Comparison of ENCODE assay signal across 8 mouse cellular contexts in the genomic region with DNA sequence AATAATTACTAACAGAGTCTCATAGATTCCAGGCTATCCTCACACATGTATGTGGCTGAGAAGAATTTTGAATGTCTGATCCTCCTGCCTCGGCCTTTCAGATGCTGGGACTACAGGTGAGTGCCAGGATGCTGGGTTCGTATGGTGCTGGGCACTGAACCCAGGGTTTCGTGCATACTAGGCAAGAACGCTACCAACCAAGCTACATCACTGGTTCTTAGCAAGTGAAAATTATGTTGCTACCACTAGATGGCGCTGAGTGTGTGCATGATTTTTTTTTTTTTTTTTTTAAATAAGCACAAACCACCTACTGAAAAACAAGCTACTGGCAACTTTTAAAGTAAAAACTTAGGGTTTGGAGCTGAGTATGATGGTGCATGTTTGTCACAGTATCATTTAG. TPM values are rescaled to one million over a fixed set of nuclear protein-coding genes. Genes with fewer than 3 reads are reported as not detected.
DNase-seq lines count a peak whose midpoint lies in the region; ATAC-seq and TF ChIP-seq lines count a peak whose summit lies in the region.

No protein-coding gene starts in this region.

- H3K36me3 ChIP-seq in hindbrain, postnatal 0 days (ENCODE audit: insufficient read depth, low read length) = no peaks in the 10 kb centered on the region
- H3K36me3 ChIP-seq in lung, embryonic 15.5 days = no peaks in the 10 kb centered on the region

- no peak overlapping the region for H3K9ac ChIP-seq in hindbrain, postnatal 0 days (replicated peaks; ENCODE audit: low read length)
- H3K9ac ChIP-seq in lung, embryonic 15.5 days = no peak overlapping the region

- H3K4me3 ChIP-seq in hindbrain, postnatal 0 days (ENCODE audit: low read length) = no peak overlapping the region
- H3K4me3 ChIP-seq in lung, embryonic 15.5 days = no peak overlapping the region

- peak; percentile 86 for TF ChIP-seq CTCF in hindbrain, postnatal 0 days (IDR thresholded peaks at IDR 0.05; ENCODE audit: low read depth)

- DNase-seq in adrenal gland, adult (ENCODE audit: inconsistent age in 2 of 2, low spot score in 1 of 2) = peak; percentile 16 to 79
- no peak for DNase-seq in adrenal gland, adult 8-10 months
- DNase-seq in right cerebral cortex, postnatal 10 days (ENCODE audit: low spot score in 2 of 2) = peak; percentile 37 to 39
- DNase-seq in right cerebral cortex, postnatal 25 days = no peak
- peak; percentile 65 to 67 for DNase-seq in cerebellum, postnatal 14 days
- DNase-seq in hindbrain, postnatal 0 days (ENCODE audit: low spot score) = peak; percentile 92
- peak; percentile 62 for DNase-seq in retina, postnatal 7 days (ENCODE audit: low read depth, low spot score)

- no peak overlapping the region for H3K27ac ChIP-seq in hindbrain, postnatal 0 days
- no peak overlapping the region for H3K27ac ChIP-seq in lung, embryonic 15.5 days

- ATAC-seq in hindbrain, postnatal 0 days = peak; percentile 53; the same call in 1 of the 2 replicates
- peak; percentile 65; the same call in 1 of the 2 replicates for ATAC-seq in lung, embryonic 15.5 days (ENCODE audit: borderline replicate concordance, extremely low read depth, low FRiP score, low TSS enrichment)

- H3K4me2 ChIP-seq in hindbrain, postnatal 0 days (ENCODE audit: low read depth, low read length) = no peak overlapping the region
- H3K4me2 ChIP-seq in lung, embryonic 15.5 days = no peak overlapping the region

- 0 out of 2 replicates have a peak, but pooled peaks cover 6% of the 10 kb centered on the region for H3K9me3 ChIP-seq in hindbrain, postnatal 0 days (ENCODE audit: low read length)
- H3K9me3 ChIP-seq in lung, embryonic 15.5 days = no peaks in the 10 kb centered on the region

- no peaks in the 10 kb centered on the region for H3K4me1 ChIP-seq in hindbrain, postnatal 0 days (ENCODE audit: insufficient read depth, low read length)
- H3K4me1 ChIP-seq in lung, embryonic 15.5 days = no peaks in the 10 kb centered on the region

- H3K27me3 ChIP-seq in hindbrain, postnatal 0 days (ENCODE audit: insufficient read depth, low read length) = no peaks in the 10 kb centered on the region
- H3K27me3 ChIP-seq in lung, embryonic 15.5 days = no peaks in the 10 kb centered on the region

- 8% methylated on average over 5 of the region's 5 CpGs for WGBS in hindbrain, postnatal 0 days
- WGBS in lung, embryonic 15.5 days = 6% methylated on average over 5 of the region's 5 CpGs

RNA-seq across cellular contexts. Expression of a gene that starts 18.5 kb away (rescaled TPM):
- total RNA-seq in adrenal gland, adult 8-10 months (2022) = 10 to 100 TPM; 26.6 to 37.7 (median 31.8) TPM
- total RNA-seq in hindbrain, postnatal 0 days (2014; rRNA removed) = 12.7 and 13.9 TPM in 2 replicates
- 21.1 and 21.5 TPM in 2 replicates for polyA plus RNA-seq in hindbrain, postnatal 0 days (2015; fragmentation: Nextera tagmentation; extraction: Ambion mirVana)
- polyA plus RNA-seq in lung, embryonic 15.5 days (2015; fragmentation: Nextera tagmentation; extraction: Ambion mirVana) = 44.7 and 50.5 TPM in 2 replicates

Comparison
In these comparisons a context has a peak if more than half of its experiments do, and no peak if none do; other contexts are left out.
1. DNase-seq: peak in adrenal gland, adult (2 of 2), right cerebral cortex, postnatal 10 days (2 of 2), cerebellum, postnatal 14 days (2 of 2), hindbrain, postnatal 0 days (single experiment) and retina, postnatal 7 days (single experiment); none in adrenal gland, adult 8-10 months (single experiment) and right cerebral cortex, postnatal 25 days (single experiment).